Mouse (Mus musculus): Measurements from ENCODE around the gene Lsm3. TPM values are rescaled to one million over a fixed set of nuclear protein-coding genes. Genes with fewer than 3 reads are reported as not detected.

Lsm3 gene
- polyA plus RNA-seq, 1 experiment = 50.9 TPM

- H3K27ac ChIP-seq (replicated peaks; ENCODE audit: low read depth, low read length) = 0 out of 2 replicates have a peak overlapping the region, but pooled peaks have one; percentile 8
- no peak overlapping the region for H3K4me3 ChIP-seq (ENCODE audit: insufficient read depth, low read depth, low read length)
- H3K4me1 ChIP-seq (ENCODE audit: control insufficient read depth, insufficient read depth, insufficient read length, low read length) = 0 out of 2 replicates have a peak, but pooled peaks cover 2% of the 10 kb centered on the region
Measured at GRCm38 (mm10) chr6:91489872-91490271, 25.9 kb upstream of the Lsm3 start.

- H3K4me1 ChIP-seq (ENCODE audit: control insufficient read depth, insufficient read depth, insufficient read length, low read length) = 0 out of 2 replicates have a peak, but pooled peaks cover 2% of the 10 kb centered on the region
- no peak overlapping the region for H3K4me3 ChIP-seq (ENCODE audit: insufficient read depth, low read depth, low read length)
- H3K27ac ChIP-seq (replicated peaks; ENCODE audit: low read depth, low read length) = no peak overlapping the region
Measured at GRCm38 (mm10) chr6:91491004-91491403, 24.7 kb upstream of the Lsm3 start.

DNA sequence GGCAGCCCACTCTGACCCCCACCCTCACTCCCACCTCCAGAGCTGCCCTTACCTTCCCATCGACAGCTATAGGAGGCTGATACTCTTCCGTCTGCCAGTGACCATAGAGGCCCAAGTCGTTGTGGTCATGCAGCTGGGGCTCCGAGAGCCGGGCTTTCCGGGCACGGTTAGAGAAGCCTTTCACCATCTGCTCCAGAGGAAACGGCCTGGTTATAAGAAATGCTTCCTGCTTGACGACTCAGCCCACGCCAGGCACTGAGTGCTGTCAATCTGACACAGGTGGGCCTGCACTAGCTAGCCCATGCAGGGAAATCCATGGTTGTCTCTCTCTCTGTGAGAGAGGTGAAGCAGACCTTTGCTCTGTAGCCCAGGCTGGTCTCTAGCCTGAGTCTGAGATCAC lies 22.7 kb upstream of the Lsm3 start:
- H3K4me1 ChIP-seq (ENCODE audit: control insufficient read depth, insufficient read depth, insufficient read length, low read length) = 0 out of 2 replicates have a peak, but pooled peaks cover 2% of the 10 kb centered on the region
- H3K4me3 ChIP-seq (ENCODE audit: insufficient read depth, low read depth, low read length) = no peak overlapping the region
- H3K27ac ChIP-seq (replicated peaks; ENCODE audit: low read depth, low read length) = no peak overlapping the region

GRCm38 (mm10) chr6:91494526-91494925 lies 21.2 kb upstream of the Lsm3 start:
- Histone ChIP-seq H3K27ac (replicated peaks; ENCODE audit: low read depth, low read length) (no peak overlapping the region), H3K4me3 (ENCODE audit: insufficient read depth, low read depth, low read length) (no peak overlapping the region), H3K4me1 (ENCODE audit: control insufficient read depth, insufficient read depth, insufficient read length, low read length) (no peaks in the 10 kb centered on the region)

- Histone ChIP-seq H3K27ac (replicated peaks; ENCODE audit: low read depth, low read length) (no peak overlapping the region), H3K4me3 (ENCODE audit: insufficient read depth, low read depth, low read length) (no peak overlapping the region), H3K4me1 (ENCODE audit: control insufficient read depth, insufficient read depth, insufficient read length, low read length) (no peaks in the 10 kb centered on the region)
Measured at GRCm38 (mm10) chr6:91503302-91503701, 12.4 kb upstream of the Lsm3 start.

- H3K27ac ChIP-seq (replicated peaks; ENCODE audit: low read depth, low read length) = no peak overlapping the region
- no peaks in the 10 kb centered on the region for H3K4me1 ChIP-seq (ENCODE audit: control insufficient read depth, insufficient read depth, insufficient read length, low read length)
- H3K4me3 ChIP-seq (ENCODE audit: insufficient read depth, low read depth, low read length) = no peak overlapping the region
Measured at GRCm38 (mm10) chr6:91506036-91506435, 9.7 kb upstream of the Lsm3 start.

- Histone ChIP-seq H3K4me3 (ENCODE audit: insufficient read depth, low read depth, low read length) (no peak overlapping the region), H3K4me1 (ENCODE audit: control insufficient read depth, insufficient read depth, insufficient read length, low read length) (no peaks in the 10 kb centered on the region), H3K27ac (replicated peaks; ENCODE audit: low read depth, low read length) (no peak overlapping the region)
Measured at GRCm38 (mm10) chr6:91508041-91508440, 7.7 kb upstream of the Lsm3 start.

DNA sequence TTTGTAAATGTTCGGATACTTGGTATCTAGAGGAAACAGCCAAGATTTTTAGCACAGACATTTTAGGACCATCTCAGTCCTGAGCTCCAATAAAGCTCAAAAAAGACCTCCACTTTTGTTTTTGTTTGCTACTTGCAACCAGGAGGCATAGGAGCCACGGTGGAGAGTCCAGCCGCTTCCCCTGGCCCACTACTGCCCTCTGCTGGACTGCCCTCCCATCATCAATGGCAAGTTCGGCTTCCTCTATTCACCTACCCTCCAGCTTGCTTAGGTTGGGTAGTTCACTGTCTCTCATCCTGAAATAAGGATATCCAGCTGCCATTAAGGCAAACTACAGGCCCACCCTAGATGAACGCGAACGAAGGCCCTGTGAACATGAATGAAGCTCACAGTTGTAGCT lies 6.4 kb upstream of the Lsm3 start:
- Histone ChIP-seq H3K4me3 (ENCODE audit: insufficient read depth, low read depth, low read length) (no peak overlapping the region), H3K4me1 (ENCODE audit: control insufficient read depth, insufficient read depth, insufficient read length, low read length) (no peaks in the 10 kb centered on the region), H3K27ac (replicated peaks; ENCODE audit: low read depth, low read length) (no peak overlapping the region)

- H3K4me1 ChIP-seq (ENCODE audit: control insufficient read depth, insufficient read depth, insufficient read length, low read length) = no peaks in the 10 kb centered on the region; the same call in 1 of the 2 replicates
- H3K4me3 ChIP-seq (ENCODE audit: insufficient read depth, low read depth, low read length) = no peak overlapping the region
- H3K27ac ChIP-seq (replicated peaks; ENCODE audit: low read depth, low read length) = no peak overlapping the region
Measured at GRCm38 (mm10) chr6:91510211-91510610, 5.5 kb upstream of the Lsm3 start.

- Histone ChIP-seq H3K27ac (replicated peaks; ENCODE audit: low read depth, low read length) (no peak overlapping the region), H3K4me3 (ENCODE audit: insufficient read depth, low read depth, low read length) (no peak overlapping the region), H3K4me1 (ENCODE audit: control insufficient read depth, insufficient read depth, insufficient read length, low read length) (peaks cover 3% of the 10 kb centered on the region; the same call in 1 of the 2 replicates)
Measured at GRCm38 (mm10) chr6:91514135-91514534, 1.6 kb upstream of the Lsm3 start.

GRCm38 (mm10) chr6:91514737-91515362 lies 878 bp upstream of the Lsm3 start:
- Histone ChIP-seq H3K4me3 (ENCODE audit: insufficient read depth, low read depth, low read length) (peak overlapping the region; percentile 83), H3K27ac (replicated peaks; ENCODE audit: low read depth, low read length) (no peak overlapping the region; the same call in 1 of the 2 replicates), H3K4me1 (ENCODE audit: control insufficient read depth, insufficient read depth, insufficient read length, low read length) (peaks cover 3% of the 10 kb centered on the region; the same call in 1 of the 2 replicates)

GRCm38 (mm10) chr6:91518454-91519020 lies 2.8 kb downstream of the Lsm3 start:
- Histone ChIP-seq H3K27ac (replicated peaks; ENCODE audit: low read depth, low read length) (no peak overlapping the region), H3K4me1 (ENCODE audit: control insufficient read depth, insufficient read depth, insufficient read length, low read length) (peaks cover 3% of the 10 kb centered on the region; the same call in 1 of the 2 replicates), H3K4me3 (ENCODE audit: insufficient read depth, low read depth, low read length) (no peak overlapping the region)

GRCm38 (mm10) chr6:91522816-91523215 lies 7.1 kb downstream of the Lsm3 start:
- Histone ChIP-seq H3K27ac (replicated peaks; ENCODE audit: low read depth, low read length) (no peak overlapping the region), H3K4me3 (ENCODE audit: insufficient read depth, low read depth, low read length) (no peak overlapping the region)

DNA sequence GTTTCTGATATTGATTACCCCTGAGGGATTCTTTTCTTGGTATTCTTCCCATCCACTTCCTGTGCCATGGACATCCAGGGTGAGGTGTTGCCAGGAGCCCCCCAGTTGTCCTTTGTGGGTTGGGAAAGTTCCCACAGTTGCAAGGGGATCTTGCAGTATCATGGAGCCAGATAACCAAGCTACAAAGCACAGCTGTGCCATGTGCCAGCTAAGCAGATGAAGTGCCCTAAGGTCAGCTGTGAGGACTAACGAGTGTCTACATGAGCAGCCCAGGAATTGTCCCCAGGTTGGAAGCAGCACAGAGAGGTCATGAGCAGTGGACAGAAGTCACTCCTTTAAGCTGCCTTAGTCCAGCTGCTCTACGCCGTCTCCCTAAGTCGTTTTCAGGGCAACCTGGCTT lies 9.8 kb downstream of the Lsm3 start:
- Histone ChIP-seq H3K4me1 (ENCODE audit: control insufficient read depth, insufficient read depth, insufficient read length, low read length) (no peaks in the 10 kb centered on the region), H3K4me3 (ENCODE audit: insufficient read depth, low read depth, low read length) (no peak overlapping the region), H3K27ac (replicated peaks; ENCODE audit: low read depth, low read length) (no peak overlapping the region)

More at GRCm38 (mm10) chr6:91522816-91523215, 7.1 kb downstream of the Lsm3 start:
- no peaks in the 10 kb centered on the region for H3K4me1 ChIP-seq (ENCODE audit: control insufficient read depth, insufficient read depth, insufficient read length, low read length)

DNA sequence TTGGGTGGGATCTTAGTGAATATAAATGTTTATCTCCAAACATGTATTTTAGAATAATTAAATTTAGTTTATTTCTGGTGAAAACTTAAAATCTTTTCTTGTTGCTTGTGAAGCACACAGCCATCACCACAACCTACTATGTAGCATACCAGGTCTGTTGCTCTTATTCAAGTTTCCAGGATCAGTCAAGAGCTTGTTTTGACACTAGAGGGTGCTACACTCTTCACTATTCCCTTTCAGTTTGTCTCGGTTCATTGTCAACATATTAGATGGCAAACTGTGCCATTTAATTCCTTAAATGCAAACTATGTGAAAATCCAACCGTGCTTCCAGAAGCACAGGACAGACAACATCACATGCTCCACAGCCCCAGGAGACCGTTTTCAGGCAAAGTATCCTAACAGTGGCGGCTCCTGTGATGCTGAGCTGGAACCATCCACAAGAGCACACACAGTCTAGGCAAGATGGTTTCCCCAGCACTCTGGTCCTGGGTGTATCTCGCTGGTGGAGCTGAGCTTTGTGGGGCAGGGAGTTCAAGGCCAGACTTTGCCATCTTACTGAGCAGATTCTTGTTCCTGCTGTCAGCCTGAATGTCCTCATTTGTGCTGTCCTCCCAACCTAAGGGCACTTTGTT lies 11.6 kb downstream of the Lsm3 start:
- peak overlapping the region; percentile 72 for H3K27ac ChIP-seq (replicated peaks; ENCODE audit: low read depth, low read length)
- H3K4me1 ChIP-seq (ENCODE audit: control insufficient read depth, insufficient read depth, insufficient read length, low read length) = no peaks in the 10 kb centered on the region
- H3K4me3 ChIP-seq (ENCODE audit: insufficient read depth, low read depth, low read length) = no peak overlapping the region

DNA sequence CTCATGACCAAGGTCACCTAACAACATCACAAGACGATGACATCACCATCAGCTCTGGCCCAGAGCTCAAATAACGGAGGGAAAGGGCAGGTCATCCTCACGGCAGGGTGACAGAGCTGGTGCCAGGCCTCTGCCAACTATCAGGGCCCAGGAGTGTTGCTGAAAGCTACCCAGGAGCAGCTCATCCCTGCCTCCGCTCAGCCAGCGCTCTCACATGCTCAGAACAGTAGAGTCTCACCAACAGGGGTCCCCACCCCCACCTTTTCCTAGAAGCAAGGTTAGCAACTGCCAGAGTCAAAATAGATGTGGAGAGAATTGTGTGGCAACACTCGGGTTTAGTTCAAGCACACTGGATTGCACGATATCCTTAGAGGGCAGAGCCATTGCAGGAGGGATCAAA lies 12.5 kb downstream of the Lsm3 start:
- Histone ChIP-seq H3K4me3 (ENCODE audit: insufficient read depth, low read depth, low read length) (no peak overlapping the region), H3K27ac (replicated peaks; ENCODE audit: low read depth, low read length) (peak overlapping the region; percentile 72), H3K4me1 (ENCODE audit: control insufficient read depth, insufficient read depth, insufficient read length, low read length) (no peaks in the 10 kb centered on the region)
